Mouse (Mus musculus) CD4-positive helper T cell, adult 2 months (primary cell): ENCODE measurements around the gene Grin1.

Experiments
- DNase-seq: peaks from one replicate; pipeline ENCODE4 v3.0.0-alpha.2; 2012; ENCODE audit warnings: low read depth, missing footprints, low spot score

Gene Grin1

GRCm38 (mm10) chr2:25318971-25319773, at the start of gene Grin1:
Gene Grin1, minus strand, starts transcription at chr2:25319187.
- DNase-seq, result peak; percentile 84

GRCm38 (mm10) chr2:25365091-25365761, 46.2 kb upstream of the Grin1 start, which contains the start of gene Uap1l1:
Gene Uap1l1, minus strand, starts transcription at chr2:25365682.
- peak; percentile 83 for DNase-seq

DNA sequence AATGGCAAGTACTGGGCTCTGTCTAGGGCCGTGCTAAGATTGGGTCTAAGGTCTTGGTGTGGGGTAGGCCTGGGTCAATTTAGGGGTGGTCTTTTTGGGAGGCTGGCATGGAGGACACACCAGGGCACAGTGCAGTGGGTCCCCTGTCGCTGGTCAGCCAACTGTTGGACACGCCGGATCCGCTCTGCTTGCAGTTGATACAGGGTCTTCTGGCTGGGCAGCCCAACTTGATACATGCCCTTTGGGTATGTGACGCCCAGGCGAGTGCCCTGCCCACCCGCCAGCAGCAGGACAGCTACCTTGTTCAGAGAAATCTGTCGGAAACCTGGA, 45.7 kb upstream of the Grin1 start:
- no peak for DNase-seq

DNA sequence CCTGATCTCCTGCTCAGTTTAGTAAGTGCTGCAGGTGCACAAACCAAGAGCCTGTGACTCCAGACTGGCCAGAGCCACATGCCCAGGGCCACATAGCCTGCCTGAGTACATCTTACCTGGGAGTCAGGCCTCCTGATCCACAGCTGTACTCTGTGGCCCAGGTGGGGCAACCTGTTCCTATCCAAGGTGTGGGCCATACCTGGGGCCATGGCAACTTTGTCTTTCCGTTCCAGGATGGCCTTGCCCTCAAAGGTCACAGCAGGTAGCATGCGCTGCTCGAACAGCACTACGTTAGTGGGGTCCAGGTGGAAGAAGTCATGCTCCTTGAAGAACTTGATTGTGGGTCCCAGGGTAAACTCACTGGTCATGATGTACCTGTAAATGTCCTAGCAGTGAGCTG, 45.3 kb upstream of the Grin1 start:
- DNase-seq, result no peak

DNA sequence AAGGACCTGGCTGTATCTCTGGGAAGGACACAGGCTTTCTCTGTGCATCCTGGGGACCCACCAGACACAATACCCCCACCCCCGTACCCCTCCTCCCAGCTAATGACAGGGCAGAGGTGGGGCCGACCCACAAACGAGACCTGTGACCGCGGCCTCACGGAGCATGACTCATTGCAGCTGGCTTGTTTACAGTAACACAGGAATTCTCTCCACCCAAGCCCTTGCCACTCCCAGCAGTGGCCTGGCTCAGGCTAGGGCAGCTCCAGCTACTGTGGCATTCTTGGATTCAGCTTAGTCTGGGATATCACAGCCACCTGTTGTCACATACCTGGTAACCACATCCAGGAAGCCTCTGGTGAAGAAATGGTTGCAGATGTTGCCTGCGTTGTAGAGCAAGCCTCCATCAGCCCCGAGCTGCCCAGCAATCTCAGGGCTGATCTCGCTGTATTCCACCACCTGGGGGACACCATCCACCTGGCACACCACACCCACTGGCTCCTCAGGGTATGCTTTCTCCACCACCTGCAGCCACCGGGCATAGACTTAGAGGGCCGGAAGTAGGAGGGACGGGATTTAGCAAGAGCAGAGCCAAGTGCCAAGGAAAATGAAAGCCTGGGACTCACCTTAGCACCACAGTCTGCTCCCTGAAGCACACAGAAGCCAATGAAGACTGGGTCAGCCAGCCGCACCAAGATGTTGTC, 44.6 kb upstream of the Grin1 start:
- no peak for DNase-seq

- no peak for DNase-seq
Measured at GRCm38 (mm10) chr2:25359848-25360247, 40.9 kb upstream of the Grin1 start.

GRCm38 (mm10) chr2:25356208-25357079, 37.5 kb upstream of the Grin1 start, which contains the start of gene Dpp7:
Gene Dpp7, minus strand, starts transcription at chr2:25356359.
- peak; percentile 82 for DNase-seq

DNA sequence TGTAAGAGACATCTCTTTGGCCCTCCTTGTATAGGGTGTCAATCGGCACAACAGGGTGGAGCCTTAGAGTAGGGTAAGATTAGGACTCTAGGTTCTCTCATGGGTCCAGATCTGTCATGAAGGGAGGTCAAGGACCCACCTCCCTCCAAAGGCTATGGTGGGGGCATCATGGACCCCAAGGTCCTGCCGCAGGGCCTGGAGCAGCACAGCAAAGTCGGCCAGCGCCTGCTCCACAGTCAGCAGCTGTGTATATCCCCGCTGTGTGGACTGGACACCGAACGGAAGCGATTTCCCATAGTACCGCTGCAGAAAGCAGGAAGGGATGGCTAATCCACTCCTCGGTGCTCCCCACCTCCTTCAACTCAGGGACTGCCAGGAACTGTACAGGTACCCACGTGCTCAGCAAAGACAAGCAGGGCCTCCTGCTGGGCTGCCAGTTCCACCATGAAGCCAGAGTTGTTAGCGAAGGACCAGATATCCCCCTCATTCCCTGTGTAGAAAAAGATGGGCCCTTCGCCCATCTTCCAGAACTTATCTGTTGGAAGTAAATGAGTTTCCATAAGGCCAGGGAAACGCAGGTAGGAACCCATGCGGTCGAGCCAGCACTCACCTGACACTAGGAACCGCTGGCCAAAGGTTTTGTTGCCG, 36.6 kb upstream of the Grin1 start:
- no peak for DNase-seq

DNA sequence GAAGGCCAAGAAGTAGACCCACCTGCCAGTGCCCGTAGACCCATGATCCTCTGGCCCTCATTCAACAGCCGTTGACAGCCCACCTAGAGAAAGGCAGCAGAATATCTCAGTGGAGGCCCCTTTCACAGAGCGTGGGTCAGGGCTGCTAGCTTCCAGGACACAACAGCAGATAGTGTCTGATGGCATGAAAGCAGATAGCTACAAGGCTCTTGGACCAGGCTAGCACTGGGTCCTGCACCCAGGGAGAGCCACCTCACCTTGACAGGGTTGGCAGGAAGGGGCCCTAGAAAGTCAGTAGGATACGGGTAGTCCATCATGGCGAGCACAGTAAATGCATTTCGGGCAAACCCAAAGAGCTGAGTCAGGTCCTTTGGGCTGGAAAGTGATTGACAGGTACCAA, 35.2 kb upstream of the Grin1 start:
- DNase-seq, result no peak

- DNase-seq, result no peak
Measured at GRCm38 (mm10) chr2:25350701-25351100, 31.7 kb upstream of the Grin1 start.

GRCm38 (mm10) chr2:25349499-25349898, 30.5 kb upstream of the Grin1 start:
- DNase-seq, result no peak

GRCm38 (mm10) chr2:25348162-25348561, 29.2 kb upstream of the Grin1 start:
- no peak for DNase-seq

GRCm38 (mm10) chr2:25338303-25338702, 19.3 kb upstream of the Grin1 start:
- DNase-seq, result no peak

DNA sequence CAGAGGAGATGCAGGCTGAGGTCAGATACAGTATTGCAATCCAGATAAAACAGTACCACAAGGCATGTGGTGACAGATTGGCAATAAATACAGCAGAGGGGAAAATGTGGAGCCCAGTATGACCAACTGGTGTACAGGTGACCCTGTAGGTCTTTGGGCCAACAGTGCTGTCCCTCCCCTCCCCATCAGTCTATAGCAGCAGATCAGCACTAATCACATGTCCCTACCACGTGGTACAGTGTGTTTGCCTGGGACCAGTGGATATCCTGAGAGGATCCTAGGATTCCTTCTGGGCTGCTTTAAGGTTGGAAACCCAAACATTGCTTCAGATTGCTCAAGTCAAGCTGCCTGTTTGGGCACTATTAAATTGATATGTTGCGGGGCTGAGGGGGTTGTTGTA, 14.6 kb upstream of the Grin1 start:
- DNase-seq, result no peak

DNA sequence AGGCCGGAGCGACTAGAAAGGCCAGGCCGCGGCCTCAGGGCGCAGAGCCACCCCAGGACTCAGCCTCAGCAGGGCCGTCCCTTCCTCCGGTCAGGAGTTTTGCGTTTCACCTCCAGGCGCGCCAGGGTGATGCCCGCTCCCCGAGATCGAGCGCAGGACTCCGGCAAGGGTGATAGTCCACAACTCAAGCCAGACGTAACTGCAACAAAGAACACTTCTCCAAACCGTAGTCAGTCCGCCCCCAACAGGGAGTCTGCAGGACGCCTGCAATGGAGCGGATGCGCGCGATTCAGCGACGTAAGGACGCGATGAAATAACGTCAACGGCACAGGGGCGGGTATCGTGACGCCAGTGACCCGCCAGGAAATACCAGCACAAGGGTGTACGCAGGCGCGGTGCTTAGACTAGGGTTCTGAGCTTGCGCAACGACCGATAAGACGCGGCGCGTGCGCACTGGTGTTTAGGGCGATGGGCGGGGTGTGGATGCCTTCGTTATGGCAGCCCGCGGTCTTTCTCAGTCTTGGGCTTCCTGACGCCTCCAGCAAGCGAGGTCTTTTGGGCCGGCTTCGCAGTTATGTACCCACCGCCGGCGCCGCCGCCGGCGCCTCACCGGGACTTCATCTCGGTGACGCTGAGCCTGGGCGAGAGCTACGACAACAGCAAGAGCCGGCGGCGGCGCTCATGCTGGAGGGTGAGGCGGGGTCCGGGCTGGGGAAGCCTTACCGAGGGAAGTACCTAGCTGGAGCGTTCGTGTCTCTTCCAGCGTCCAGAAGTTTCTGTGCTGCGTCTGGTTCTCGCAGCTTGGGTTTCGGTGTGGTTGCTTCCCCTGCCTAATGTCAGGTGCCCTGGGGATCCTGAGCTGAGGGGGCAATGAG, 13.5 kb upstream of the Grin1 start, which contains the start of gene Man1b1:
TSS of gene Man1b1 (plus strand) at position 53 of the 875 bp plus-strand sequence.
- DNase-seq, result peak; percentile 99

DNA sequence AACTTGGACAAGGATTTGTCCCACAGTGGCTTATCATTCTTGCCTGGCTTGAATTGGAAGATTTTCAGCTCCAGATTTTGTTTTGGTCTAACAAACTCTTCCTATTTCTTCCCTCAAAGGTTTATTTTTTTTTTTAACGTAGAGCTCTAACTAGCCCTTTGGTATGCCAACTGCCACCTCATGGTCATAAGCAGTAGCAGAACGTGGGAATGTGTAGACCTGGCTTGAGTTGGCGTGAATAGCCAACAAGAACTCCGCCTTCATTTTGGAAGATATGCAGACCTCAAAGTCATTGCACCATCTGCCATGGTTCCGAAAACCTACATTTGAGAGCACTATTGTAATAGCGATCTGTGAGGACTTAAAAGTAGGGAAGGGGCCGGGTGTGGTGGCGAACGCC, 12.5 kb upstream of the Grin1 start:
- no peak for DNase-seq

DNA sequence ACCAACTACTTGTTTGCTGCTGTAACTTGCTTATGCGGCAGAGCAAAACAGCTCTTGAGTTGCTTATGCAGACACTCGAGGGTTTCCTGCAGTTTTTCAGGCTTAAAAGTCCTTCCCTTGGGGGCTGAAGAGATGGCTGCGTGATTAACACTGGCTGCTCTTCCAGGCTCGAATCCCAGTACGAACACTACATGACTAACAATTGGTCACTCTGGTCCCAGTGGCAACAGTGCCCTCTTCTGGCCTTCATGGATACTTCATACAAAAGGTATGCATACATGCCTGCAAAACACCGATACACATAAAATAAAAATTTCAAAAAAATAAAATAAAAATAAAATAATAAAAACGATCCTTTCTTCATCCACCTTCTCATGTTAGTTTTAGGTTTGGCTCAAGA, 9.5 kb upstream of the Grin1 start:
- DNase-seq, result peak; percentile 25

DNA sequence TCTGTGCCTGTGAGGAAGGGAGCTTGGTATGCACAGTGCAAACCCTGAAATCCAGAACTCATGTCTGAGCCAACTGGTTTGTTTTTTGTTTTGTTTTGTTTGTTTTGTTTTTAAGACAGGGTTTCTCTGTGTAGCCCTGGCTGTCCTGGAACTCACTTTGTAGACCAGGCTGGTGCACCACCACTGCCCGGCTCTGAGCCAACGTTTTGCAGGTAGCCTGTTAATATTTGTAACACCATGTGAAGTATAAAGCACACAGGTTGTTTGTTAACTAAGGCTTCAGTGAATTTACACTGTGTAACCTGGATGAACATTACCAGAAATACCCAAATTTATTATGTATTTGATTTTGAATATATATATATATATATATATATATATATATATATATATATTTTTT, 7.0 kb upstream of the Grin1 start:
- DNase-seq, result no peak

DNA sequence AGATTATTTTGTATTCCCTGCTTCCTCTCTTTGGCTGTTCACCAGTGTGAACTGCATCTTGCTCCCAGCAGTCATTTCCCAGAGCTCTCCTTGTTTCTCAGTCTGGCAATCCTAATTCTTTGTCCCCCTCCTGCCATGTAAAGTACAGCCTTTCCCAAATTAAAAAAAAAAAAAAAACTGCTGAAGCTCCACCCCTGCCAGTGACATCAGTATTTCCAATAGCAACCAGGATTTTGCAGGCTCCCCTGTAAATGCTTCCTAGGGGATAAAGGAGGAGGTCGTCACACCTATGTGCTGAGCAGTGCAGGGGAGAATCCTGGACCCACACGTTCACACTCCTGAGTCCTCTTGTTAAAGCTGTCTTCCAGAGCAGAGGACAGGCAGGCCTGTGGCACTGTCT, 1.1 kb upstream of the Grin1 start:
- no peak for DNase-seq
